Mouse (Mus musculus) gastrocnemius, adult 18-20 months (tissue): ENCODE results near the gene Slc13a4. TPM values are rescaled to one million over a fixed set of nuclear protein-coding genes. Genes with fewer than 3 reads are reported as not detected.

ENCODE experiments used
- DNase-seq: peaks from one replicate; pipeline ENCODE4 v3.0.0; 2021; ENCODE audit warnings: low spot score
- total RNA-seq, 2 experiments: library from RNA; stranded (reverse); gene quantifications; 2 replicates each; pipeline ENCODE4 v1.2.3; 2021

Gene Slc13a4
- total RNA-seq, 2 experiments from 2014 or later: 0.14 to 0.17 TPM

GRCm38 (mm10) chr6:35257626-35258190 is 50.2 kb downstream of the Slc13a4 start:
- no peak for DNase-seq

- DNase-seq: peak; percentile 44
Measured at GRCm38 (mm10) chr6:35256691-35257090, 51.2 kb downstream of the Slc13a4 start.

- DNase-seq: no peak
Measured at GRCm38 (mm10) chr6:35255017-35255416, 52.9 kb downstream of the Slc13a4 start.

- DNase-seq: no peak
Measured at GRCm38 (mm10) chr6:35254136-35254904, 53.6 kb downstream of the Slc13a4 start.

GRCm38 (mm10) chr6:35253474-35253873 is 54.5 kb downstream of the Slc13a4 start:
- no peak for DNase-seq

- peak; percentile 84 for DNase-seq
Measured at GRCm38 (mm10) chr6:35252477-35253346, 55.2 kb downstream of the Slc13a4 start.

GRCm38 (mm10) chr6:35251807-35252476 is 56.0 kb downstream of the Slc13a4 start:
- no peak for DNase-seq

GRCm38 (mm10) chr6:35245086-35245485 is 62.8 kb downstream of the Slc13a4 start:
- no peak for DNase-seq

- DNase-seq: no peak
Measured at GRCm38 (mm10) chr6:35243989-35244388, 63.9 kb downstream of the Slc13a4 start.

GRCm38 (mm10) chr6:35243252-35243651 is 64.7 kb downstream of the Slc13a4 start:
- no peak for DNase-seq

GRCm38 (mm10) chr6:35236108-35236785 is 71.7 kb downstream of the Slc13a4 start:
- no peak for DNase-seq

GRCm38 (mm10) chr6:35229415-35229814 is 78.5 kb downstream of the Slc13a4 start:
- DNase-seq: no peak

- no peak for DNase-seq
Measured at GRCm38 (mm10) chr6:35225696-35226095, 82.2 kb downstream of the Slc13a4 start.

Other genes starting within 250 kb of the Slc13a4 start
- 10 to 100 TPM; 26.7 to 29.4 TPM for gene Cnot4, start 174.4 kb downstream of the Slc13a4 start, total RNA-seq
- gene Nup205, start 130.7 kb downstream of the Slc13a4 start, total RNA-seq: 10 to 100 TPM; 10.2 to 12.3 TPM
- 1 to 10 TPM in 1 of 2 experiments, under 1 TPM in 1; 0.18 to 1.0 TPM for gene Fam180a, start 18.0 kb upstream of the Slc13a4 start, total RNA-seq
- gene Mtpn, start 231.8 kb upstream of the Slc13a4 start, total RNA-seq: 10 to 100 TPM; 21.3 to 23.6 TPM